Mouse (Mus musculus) cerebellum, postnatal 10 days (tissue): ENCODE data around the gene 1700001C19Rik.

Experiments used
- DNase-seq, 2 experiments: peaks; one replicate each; pipeline ENCODE4 v3.0.0; 2021; ENCODE audit warnings: mixed read lengths in 2 of 2

Gene 1700001C19Rik

GRCm38 (mm10) chr17:47436907-47437547, at the start of gene 1700001C19Rik:
TSS of gene 1700001C19Rik (minus strand) at chr17:47437376.
- DNase-seq, result no peak

- DNase-seq, result no peak
Observed at GRCm38 (mm10) chr17:47485791-47486190, 48.6 kb upstream of the 1700001C19Rik start.

GRCm38 (mm10) chr17:47484993-47485392, 47.8 kb upstream of the 1700001C19Rik start:
- DNase-seq, result no peak

- DNase-seq, result no peak
Observed at GRCm38 (mm10) chr17:47484241-47484921, 47.2 kb upstream of the 1700001C19Rik start.

GRCm38 (mm10) chr17:47482401-47482800, 45.2 kb upstream of the 1700001C19Rik start:
- DNase-seq, result peak; percentile 83 to 87

- no peak for DNase-seq
Observed at GRCm38 (mm10) chr17:47479887-47480286, 42.7 kb upstream of the 1700001C19Rik start.

- no peak for DNase-seq
Observed at GRCm38 (mm10) chr17:47475714-47476113, 38.5 kb upstream of the 1700001C19Rik start.

- no peak for DNase-seq
Observed at GRCm38 (mm10) chr17:47475181-47475580, 38.0 kb upstream of the 1700001C19Rik start.

GRCm38 (mm10) chr17:47474250-47474649, 37.1 kb upstream of the 1700001C19Rik start:
- no peak for DNase-seq

- DNase-seq, result peak; percentile 58 to 67
Observed at GRCm38 (mm10) chr17:47473434-47473974, 36.3 kb upstream of the 1700001C19Rik start.

- DNase-seq, result no peak
Observed at GRCm38 (mm10) chr17:47472435-47473350, 35.5 kb upstream of the 1700001C19Rik start.

GRCm38 (mm10) chr17:47470686-47471085, 33.5 kb upstream of the 1700001C19Rik start:
- peak; percentile 85 to 86 for DNase-seq

- peak; percentile 67 to 78 for DNase-seq
Observed at GRCm38 (mm10) chr17:47470121-47470520, 32.9 kb upstream of the 1700001C19Rik start.

- peak in 1 of 2 experiments; percentile 31 for DNase-seq
Observed at GRCm38 (mm10) chr17:47469642-47470041, 32.5 kb upstream of the 1700001C19Rik start.

GRCm38 (mm10) chr17:47468466-47468865, 31.3 kb upstream of the 1700001C19Rik start:
- DNase-seq, result peak; percentile 38 to 42

- DNase-seq, result no peak
Observed at GRCm38 (mm10) chr17:47468063-47468462, 30.9 kb upstream of the 1700001C19Rik start.

- DNase-seq, result no peak
Observed at GRCm38 (mm10) chr17:47467659-47468058, 30.5 kb upstream of the 1700001C19Rik start.

- peak in 1 of 2 experiments; percentile 28 for DNase-seq
Observed at GRCm38 (mm10) chr17:47466284-47466683, 29.1 kb upstream of the 1700001C19Rik start.

- DNase-seq, result no peak
Observed at GRCm38 (mm10) chr17:47465016-47465415, 27.8 kb upstream of the 1700001C19Rik start.

- DNase-seq, result no peak
Observed at GRCm38 (mm10) chr17:47464248-47464965, 27.2 kb upstream of the 1700001C19Rik start.

- DNase-seq, result no peak
Observed at GRCm38 (mm10) chr17:47462728-47463388, 25.7 kb upstream of the 1700001C19Rik start.

- no peak for DNase-seq
Observed at GRCm38 (mm10) chr17:47462209-47462608, 25.0 kb upstream of the 1700001C19Rik start.
